Comparison of ENCODE assay signal across 8 mouse cellular contexts in genomic region chr9:61753795-61754194, GRCm38 (mm10).
DNase-seq lines count a peak whose midpoint lies in the region; ATAC-seq and TF ChIP-seq lines count a peak whose summit lies in the region.

No protein-coding gene starts in this region.

- H3K4me1 ChIP-seq in limb, embryonic 14.5 days (ENCODE audit: control insufficient read depth, insufficient read depth, low read length), result peaks cover 6% of the 10 kb centered on the region

- no peak overlapping the region for H3K4me3 ChIP-seq in limb, embryonic 14.5 days (replicated peaks; ENCODE audit: low read length)

- TF ChIP-seq POLR2A in limb, embryonic 14.5 days (IDR thresholded peaks at IDR 0.05; ENCODE audit: borderline replicate concordance, extremely low read depth, insufficient read depth, insufficient read length), result no peak

- no peaks in the 10 kb centered on the region for H3K27me3 ChIP-seq in limb, embryonic 14.5 days (ENCODE audit: control insufficient read depth, insufficient read depth, low read length)

- 35% methylated on average over 8 of the region's 10 CpGs for WGBS in limb, embryonic 14.5 days

- H3K36me3 ChIP-seq in limb, embryonic 14.5 days (ENCODE audit: control insufficient read depth, insufficient read depth, low read length), result no peaks in the 10 kb centered on the region

- H3K9me3 ChIP-seq in limb, embryonic 14.5 days (ENCODE audit: control insufficient read depth, low read length), result peaks cover 6% of the 10 kb centered on the region; the same call in 1 of the 2 replicates

- no peak overlapping the region for H3K27ac ChIP-seq in limb, embryonic 14.5 days (replicated peaks; ENCODE audit: low read depth, low read length)

- 0 out of 2 replicates have a peak overlapping the region, but pooled peaks have one; percentile 13 for H3K4me2 ChIP-seq in limb, embryonic 14.5 days (replicated peaks; ENCODE audit: low read depth, low read length, severe bottlenecking)

- ATAC-seq in limb, embryonic 14.5 days (ENCODE audit: low FRiP score, low read depth), result no peak
- ATAC-seq in monocyte, adult 5-6 weeks (replicated peaks; ENCODE audit: insufficient number of reproducible peaks, low FRiP score, low TSS enrichment, poor library complexity, severe bottlenecking), result no peak

- H3K9ac ChIP-seq in limb, embryonic 14.5 days (ENCODE audit: low read depth, low read length, severe bottlenecking), result 0 out of 2 replicates have a peak overlapping the region, but pooled peaks have one; percentile 2

- DNase-seq in cerebellum, postnatal 25 days, result peak; percentile 24 to 52
- no peak for DNase-seq in cerebellum, adult 9-11 months
- DNase-seq in retina, postnatal 1 day, result peak; percentile 54
- no peak for DNase-seq in retina, embryonic 14.5 days (ENCODE audit: low spot score)
- DNase-seq in frontal cortex, postnatal 14 days (ENCODE audit: low spot score in 2 of 2), result peak; percentile 71
- no peak for DNase-seq in limb, embryonic 14.5 days (ENCODE audit: low spot score)
- no peak for DNase-seq in cerebellum, adult 11 months

Comparison
In these comparisons a context has a peak if more than half of its experiments do, and no peak if none do; other contexts are left out.
1. DNase-seq: peak in cerebellum, postnatal 25 days (2 of 2), retina, postnatal 1 day (single experiment) and frontal cortex, postnatal 14 days (2 of 2); none in cerebellum, adult 9-11 months (single experiment), retina, embryonic 14.5 days (single experiment), limb, embryonic 14.5 days (single experiment) and cerebellum, adult 11 months (single experiment).